Mouse (Mus musculus) gastrocnemius, adult 2 months (tissue): ENCODE measurements around the gene Slc12a3. TPM values are rescaled to one million over a fixed set of nuclear protein-coding genes. Genes with fewer than 3 reads are reported as not detected.
A peak's percentile ranks its signal among the peaks of the same experiment; 100 is the strongest.

Experiments
- DNase-seq: peaks from one replicate; pipeline ENCODE4 v3.0.0; 2022
- H3K27ac ChIP-seq: fragments of 200-600 bp; 2 replicates; pipeline ENCODE4 v1.8.1; 2022; ENCODE audit warnings: mild to moderate bottlenecking
- H3K4me3 ChIP-seq: fragments of 200-600 bp; 2 replicates; pipeline ENCODE4 v1.8.1; 2022; ENCODE audit warnings: mild to moderate bottlenecking, moderate library complexity
- CTCF ChIP-seq: fragments of 200-600 bp; IDR thresholded peaks from 2 replicates; pipeline ENCODE4 v1.8.1; 2022; ENCODE audit warnings: antibody characterized with exemption, mild to moderate bottlenecking, moderate library complexity
- intact Hi-C: fragments of 180-260 bp; cut with DNase I; formaldehyde crosslinking; loops from one replicate; pipeline ENCODE4 v1.15.1; 2025
- total RNA-seq, 2 experiments: library from RNA; stranded (reverse); gene quantifications; 2 replicates each; pipeline ENCODE4 v1.2.3; 2021

Gene Slc12a3
- total RNA-seq, 2 experiments from 2014 or later: not detected

- TF ChIP-seq CTCF: no peak
- H3K27ac ChIP-seq: no peak overlapping the region
- H3K4me3 ChIP-seq: no peak overlapping the region
- no peak for DNase-seq
- intact Hi-C loops: no loop called here
Measured at GRCm38 (mm10) chr8:94306989-94307513, 21.9 kb upstream of the Slc12a3 start.

- Histone ChIP-seq H3K27ac (no peak overlapping the region), H3K4me3 (no peak overlapping the region)
- DNase-seq: no peak
- intact Hi-C loops: no loop called here
- TF ChIP-seq CTCF: no peak
Measured at GRCm38 (mm10) chr8:94307652-94308051, 21.3 kb upstream of the Slc12a3 start.

- no peak for TF ChIP-seq CTCF
Measured at GRCm38 (mm10) chr8:94314069-94314468, 14.9 kb upstream of the Slc12a3 start.

GRCm38 (mm10) chr8:94317249-94317648 lies 11.8 kb upstream of the Slc12a3 start:
- Histone ChIP-seq H3K27ac (peak overlapping the region; percentile 82), H3K4me3 (no peak overlapping the region)
- DNase-seq: peak; percentile 78
- no peak for TF ChIP-seq CTCF
- intact Hi-C loops: no loop called here

More at GRCm38 (mm10) chr8:94314069-94314468, 14.9 kb upstream of the Slc12a3 start:
- intact Hi-C loops: no loop called here
- H3K27ac ChIP-seq: no peak overlapping the region
- H3K4me3 ChIP-seq: no peak overlapping the region
- DNase-seq: no peak

GRCm38 (mm10) chr8:94317691-94318090 lies 11.3 kb upstream of the Slc12a3 start:
- peak; percentile 79 for DNase-seq

GRCm38 (mm10) chr8:94320036-94320435 lies 9.0 kb upstream of the Slc12a3 start:
- intact Hi-C loops: no loop called here
- no peak for TF ChIP-seq CTCF
- peak; percentile 7 for DNase-seq
- Histone ChIP-seq H3K4me3 (no peak overlapping the region), H3K27ac (no peak overlapping the region)

More at GRCm38 (mm10) chr8:94317691-94318090, 11.3 kb upstream of the Slc12a3 start:
- Histone ChIP-seq H3K4me3 (no peak overlapping the region), H3K27ac (peak overlapping the region; percentile 82)
- intact Hi-C loops: no loop called here
- no peak for TF ChIP-seq CTCF

- no peak for TF ChIP-seq CTCF
Measured at GRCm38 (mm10) chr8:94322083-94322482, 6.9 kb upstream of the Slc12a3 start.

GRCm38 (mm10) chr8:94323041-94323440 lies 6.0 kb upstream of the Slc12a3 start:
- peak; percentile 52 for DNase-seq
- peak overlapping the region; percentile 79 for H3K27ac ChIP-seq
- TF ChIP-seq CTCF: no peak
- intact Hi-C loops: no loop called here
- H3K4me3 ChIP-seq: peak overlapping the region; percentile 48

More at GRCm38 (mm10) chr8:94322083-94322482, 6.9 kb upstream of the Slc12a3 start:
- intact Hi-C loops: no loop called here
- DNase-seq: peak; percentile 46
- H3K4me3 ChIP-seq: no peak overlapping the region
- H3K27ac ChIP-seq: peak overlapping the region; percentile 79

- Histone ChIP-seq H3K4me3 (no peak overlapping the region), H3K27ac (no peak overlapping the region)
- intact Hi-C loops: no loop called here
- no peak for TF ChIP-seq CTCF
- peak; percentile 32 for DNase-seq
Measured at GRCm38 (mm10) chr8:94324071-94324470, 4.9 kb upstream of the Slc12a3 start.

GRCm38 (mm10) chr8:94326016-94326415 lies 3.0 kb upstream of the Slc12a3 start:
- intact Hi-C loops: loop anchor here (5.0 kb wide), 1 partner anchor 34 kb away; no protein-coding TSS in a partner anchor
- no peak overlapping the region for H3K4me3 ChIP-seq
- no peak for TF ChIP-seq CTCF
- no peak for DNase-seq
- no peak overlapping the region for H3K27ac ChIP-seq

GRCm38 (mm10) chr8:94330733-94331132 lies 1.7 kb downstream of the Slc12a3 start:
- DNase-seq: peak; percentile 37
- Histone ChIP-seq H3K27ac (no peak overlapping the region), H3K4me3 (no peak overlapping the region)
- TF ChIP-seq CTCF: peak; percentile 81
- intact Hi-C loops: loop anchor here (1.0 to 5.0 kb wide), 3 partner anchors 154 to 257 kb away; no protein-coding TSS in a partner anchor

- DNase-seq: no peak
- Histone ChIP-seq H3K27ac (no peak overlapping the region), H3K4me3 (no peak overlapping the region)
- peak; percentile 16; the same call in 1 of the 2 replicates for TF ChIP-seq CTCF
- intact Hi-C loops: loop anchor here (5.0 kb wide), 1 partner anchor 254 kb away; no protein-coding TSS in a partner anchor
Measured at GRCm38 (mm10) chr8:94333345-94333744, 4.3 kb downstream of the Slc12a3 start.

- Histone ChIP-seq H3K27ac (no peak overlapping the region), H3K4me3 (no peak overlapping the region)
- no peak for DNase-seq
- no peak for TF ChIP-seq CTCF
- intact Hi-C loops: no loop called here
Measured at GRCm38 (mm10) chr8:94337559-94337958, 8.6 kb downstream of the Slc12a3 start.

- TF ChIP-seq CTCF: no peak
- DNase-seq: no peak
- no peak overlapping the region for H3K27ac ChIP-seq
- intact Hi-C loops: no loop called here
- no peak overlapping the region for H3K4me3 ChIP-seq
Measured at GRCm38 (mm10) chr8:94340796-94341195, 11.8 kb downstream of the Slc12a3 start.
